Mouse (Mus musculus) lung, postnatal 0 days (tissue): ENCODE measurements around the gene Pdxk. TPM values are rescaled to one million over a fixed set of nuclear protein-coding genes. Genes with fewer than 3 reads are reported as not detected.

Source experiments
- ATAC-seq: fragments of 200-750 bp; cut with Nextera tagmentation; 2 replicates; pipeline ENCODE4 v1.8.0; 2017; ENCODE audit warnings: moderate library complexity
- DNase-seq: peaks from one replicate; pipeline ENCODE4 v3.0.0-alpha.2; 2016; ENCODE audit warnings: low spot score
- H3K27ac ChIP-seq: fragments of 300-500 bp; sonication (generic); 2 replicates; pipeline ENCODE4 v1.5.1; 2014; ENCODE audit warnings: antibody characterized with exemption, mild to moderate bottlenecking, low read length, mixed read lengths
- H3K27me3 ChIP-seq: fragments of 300-500 bp; sonication (generic); replicated peaks from 2 replicates; pipeline ENCODE4 v1.6.1; 2014; ENCODE audit warnings: low read length, mixed read lengths; ENCODE audit not compliant: insufficient read depth
- H3K36me3 ChIP-seq: fragments of 300-500 bp; sonication (generic); 2 replicates; pipeline ENCODE4 v1.6.1; 2014; ENCODE audit warnings: low read length, mixed read lengths; ENCODE audit not compliant: insufficient read depth
- H3K4me1 ChIP-seq: fragments of 300-500 bp; sonication (generic); 2 replicates; pipeline ENCODE4 v1.6.1; 2014; ENCODE audit warnings: antibody characterized with exemption, low read depth, low read length, mixed read lengths; ENCODE audit not compliant: insufficient read depth
- H3K4me2 ChIP-seq: fragments of 300-500 bp; sonication (generic); replicated peaks from 2 replicates; pipeline ENCODE4 v1.6.1; 2014; ENCODE audit warnings: low read depth, mild to moderate bottlenecking, low read length, moderate library complexity, mixed read lengths
- H3K4me3 ChIP-seq: fragments of 300-500 bp; sonication (generic); 2 replicates; pipeline ENCODE4 v1.5.1; 2014; ENCODE audit warnings: low read depth, low read length
- H3K9ac ChIP-seq: fragments of 300-500 bp; sonication (generic); replicated peaks from 2 replicates; pipeline ENCODE4 v1.6.1; 2014; ENCODE audit warnings: low read depth, mild to moderate bottlenecking
- H3K9me3 ChIP-seq: fragments of 300-500 bp; sonication (generic); 2 replicates; pipeline ENCODE4 v1.6.1; 2016; ENCODE audit warnings: low read length, mixed read lengths
- CTCF ChIP-seq: IDR thresholded peaks from 2 replicates; pipeline ENCODE4 v1.5.1; 2016; ENCODE audit warnings: antibody characterized with exemption, mild to moderate bottlenecking
- EP300 ChIP-seq: IDR thresholded peaks from 2 replicates; pipeline ENCODE4 v1.6.1; 2016; ENCODE audit warnings: antibody characterized with exemption, mild to moderate bottlenecking, control low read depth
- WGBS: fragments of 180-500 bp; shearing (Covaris S2); extraction: QIAGEN DNeasy Blood & Tissue Kit; methylation state at CpG from one replicate; pipeline ENCODE4 v1.1.7; 2014; 5-methylcytosine and 5-hydroxymethylcytosine counted together
- polyA plus RNA-seq: library from polyadenylated mRNA; unstranded; fragments of >200 nt; fragmentation: Nextera tagmentation; extraction: Ambion mirVana; gene quantifications from 2 replicates; pipeline ENCODE4 v1.2.1, GENCODE M21; 2015

Gene Pdxk
- polyA plus RNA-seq, 1 experiment from 2014 or later: 4.9 TPM

DNA sequence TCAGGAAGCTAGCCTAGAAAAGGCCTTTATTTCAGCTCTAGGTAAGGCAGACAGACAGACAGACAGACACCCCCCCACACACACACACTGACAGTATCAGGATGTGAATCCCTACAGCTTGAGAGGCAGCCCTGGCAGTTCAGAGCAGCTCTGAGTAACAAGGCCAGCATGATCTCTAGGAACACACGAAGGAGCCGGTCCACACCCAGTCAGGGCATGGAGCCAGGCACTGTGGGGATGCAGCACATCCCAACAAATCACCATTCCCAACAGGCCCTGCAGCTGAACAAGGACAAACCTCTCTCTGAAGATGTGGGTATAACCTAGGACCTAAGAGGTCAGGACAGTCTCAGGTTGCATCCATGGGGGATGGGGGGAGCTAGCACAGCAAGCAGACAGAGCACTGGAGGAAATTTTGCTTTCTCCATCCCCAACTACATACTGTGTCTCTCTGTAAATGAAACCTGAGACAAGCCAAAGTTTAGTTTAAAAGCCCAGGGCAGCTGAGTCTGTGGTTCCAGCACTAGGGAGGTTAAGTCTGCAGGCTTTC lies 3.1 kb upstream of the Pdxk start:
- TF ChIP-seq EP300 (no peak), CTCF (no peak)

GRCm38 (mm10) chr10:78466647-78467046 lies 1.9 kb upstream of the Pdxk start:
- 67% methylated on average over 9 of the region's 9 CpGs for WGBS
- H3K4me3 ChIP-seq: no peak overlapping the region
- TF ChIP-seq EP300 (no peak), CTCF (no peak)
- no peaks in the 10 kb centered on the region for H3K9me3 ChIP-seq
- H3K27me3 ChIP-seq: no peaks in the 10 kb centered on the region
- H3K27ac ChIP-seq: no peak overlapping the region
- H3K9ac ChIP-seq: no peak overlapping the region
- no peaks in the 10 kb centered on the region for H3K36me3 ChIP-seq
- no peak overlapping the region for H3K4me2 ChIP-seq
- peaks cover 5% of the 10 kb centered on the region; the same call in 1 of the 2 replicates for H3K4me1 ChIP-seq
- DNase-seq (no peak), ATAC-seq (no peak)

More for the DNA sequence above, 3.1 kb upstream of the Pdxk start:
- Histone ChIP-seq H3K4me1 (peaks cover 5% of the 10 kb centered on the region; the same call in 1 of the 2 replicates), H3K9me3 (no peaks in the 10 kb centered on the region), H3K36me3 (no peaks in the 10 kb centered on the region), H3K27me3 (no peaks in the 10 kb centered on the region), H3K4me3 (no peak overlapping the region), H3K4me2 (no peak overlapping the region), H3K9ac (no peak overlapping the region), H3K27ac (no peak overlapping the region)
- ATAC-seq (no peak), DNase-seq (no peak)
- 31% methylated on average over 2 of the region's 2 CpGs for WGBS

- ATAC-seq (no peak), DNase-seq (no peak)
- no peaks in the 10 kb centered on the region for H3K27me3 ChIP-seq
- no peak overlapping the region for H3K4me3 ChIP-seq
- peak overlapping the region; percentile 97 for H3K4me2 ChIP-seq
- H3K9ac ChIP-seq: no peak overlapping the region
- H3K36me3 ChIP-seq: no peaks in the 10 kb centered on the region
- TF ChIP-seq EP300: no peak
- no peak for TF ChIP-seq CTCF
- no peak overlapping the region for H3K27ac ChIP-seq
- whole genome bisulfite sequencing: 75% methylated on average over 3 of the region's 3 CpGs
- H3K9me3 ChIP-seq: no peaks in the 10 kb centered on the region
- peaks cover 5% of the 10 kb centered on the region; the same call in 1 of the 2 replicates for H3K4me1 ChIP-seq
Observed at GRCm38 (mm10) chr10:78465472-78465871, 697 bp upstream of the Pdxk start.

- Histone ChIP-seq H3K36me3 (no peaks in the 10 kb centered on the region), H3K4me3 (peak overlapping the region; percentile 56), H3K4me1 (peaks cover 5% of the 10 kb centered on the region; the same call in 1 of the 2 replicates), H3K9me3 (no peaks in the 10 kb centered on the region), H3K27me3 (no peaks in the 10 kb centered on the region), H3K27ac (no peak overlapping the region), H3K4me2 (peak overlapping the region; percentile 97), H3K9ac (peak overlapping the region; percentile 42)
- TF ChIP-seq CTCF (no peak), EP300 (no peak)
- DNase-seq (no peak), ATAC-seq (peak; percentile 7; the same call in 1 of the 2 replicates)
- 3% methylated on average over 31 of the region's 32 CpGs for WGBS
Observed at GRCm38 (mm10) chr10:78464201-78464791, 479 bp downstream of the Pdxk start.

GRCm38 (mm10) chr10:78463769-78464167 lies 1.0 kb downstream of the Pdxk start:
- no peaks in the 10 kb centered on the region for H3K9me3 ChIP-seq
- no peak overlapping the region for H3K27ac ChIP-seq
- peak overlapping the region; percentile 56 for H3K4me3 ChIP-seq
- peak overlapping the region; percentile 97 for H3K4me2 ChIP-seq
- TF ChIP-seq EP300 (no peak), CTCF (no peak)
- no peak overlapping the region; the same call in 1 of the 2 replicates for H3K9ac ChIP-seq
- no peaks in the 10 kb centered on the region for H3K27me3 ChIP-seq
- peaks cover 5% of the 10 kb centered on the region; the same call in 1 of the 2 replicates for H3K4me1 ChIP-seq
- DNase-seq (no peak), ATAC-seq (no peak)
- WGBS: 76% methylated on average over 3 of the region's 3 CpGs
- no peaks in the 10 kb centered on the region for H3K36me3 ChIP-seq

- H3K4me1 ChIP-seq: peaks cover 5% of the 10 kb centered on the region; the same call in 1 of the 2 replicates
- no peak for TF ChIP-seq EP300
- no peak for TF ChIP-seq CTCF
- no peaks in the 10 kb centered on the region for H3K36me3 ChIP-seq
- H3K4me3 ChIP-seq: no peak overlapping the region
- H3K9me3 ChIP-seq: no peaks in the 10 kb centered on the region
- H3K9ac ChIP-seq: no peak overlapping the region
- no peak overlapping the region for H3K27ac ChIP-seq
- H3K27me3 ChIP-seq: no peaks in the 10 kb centered on the region
- DNase-seq (peak; percentile 41), ATAC-seq (no peak)
- 67% methylated on average over 8 of the region's 8 CpGs for WGBS
- no peak overlapping the region for H3K4me2 ChIP-seq
Observed at GRCm38 (mm10) chr10:78462945-78463768, 1.6 kb downstream of the Pdxk start.
